ENCODE assay signal across 9 mouse cellular contexts in the genomic region with DNA sequence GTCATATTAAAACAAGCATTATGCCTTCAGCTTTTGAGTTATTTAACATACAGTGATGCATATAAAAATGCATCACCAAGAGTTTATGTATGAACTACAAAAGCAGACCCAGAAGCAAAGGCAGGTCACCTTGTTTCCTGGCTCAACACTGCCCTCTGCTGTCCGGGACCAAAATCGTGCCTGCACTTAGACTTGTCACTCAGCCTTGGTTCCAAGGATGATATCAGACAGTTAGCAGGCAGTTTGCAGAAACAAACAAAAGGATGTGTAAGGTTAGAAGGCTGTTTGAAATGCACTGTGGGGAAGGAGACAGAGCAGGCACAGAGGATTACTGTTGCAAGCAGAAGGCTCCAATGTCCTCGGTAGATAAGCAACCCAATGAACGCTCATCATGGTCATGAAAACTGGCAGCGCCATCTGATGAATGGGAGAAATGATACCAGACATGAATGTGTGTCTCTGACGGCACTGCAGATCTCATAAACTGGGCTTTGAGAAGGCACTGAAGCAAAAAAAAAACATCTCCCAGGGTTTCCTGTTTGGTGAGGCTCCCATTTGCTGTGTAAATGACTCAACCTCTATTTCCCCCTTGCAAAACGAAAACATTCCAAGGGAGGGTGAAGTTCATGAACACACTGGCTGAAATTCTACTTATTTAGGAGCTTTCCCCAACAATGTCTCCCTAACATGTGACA.
DNase-seq lines count a peak whose midpoint lies in the region; ATAC-seq and TF ChIP-seq lines count a peak whose summit lies in the region.
"Had no signal": no experiment of that assay in that cellular context is flagged by ENCODE, and none has a peak within 500 bp of the region (broad histone marks: within the 10 kb centered on the region; RNA-seq: fewer than 3 reads in every experiment).

No protein-coding gene starts in this region.

- no peaks in the 10 kb centered on the region for H3K4me1 ChIP-seq in embryonic facial prominence, embryonic 11.5 days (ENCODE audit: control insufficient read depth, insufficient read depth, low read length)
- H3K4me1 ChIP-seq in liver, embryonic 14.5 days (replicated peaks; ENCODE audit: control insufficient read depth in 2 of 2, insufficient read depth in 2 of 2, low read length in 1 of 2) = peaks cover 3 to 17% of the 10 kb centered on the region in 2 experiments; a peak in 2 of 4 replicates
- H3K4me1 ChIP-seq in neural tube, embryonic 12.5 days = no peaks in the 10 kb centered on the region

- no peak overlapping the region for H3K9ac ChIP-seq in embryonic facial prominence, embryonic 11.5 days (replicated peaks; ENCODE audit: low read length)
- no peak overlapping the region; the same call in 1 of the 2 replicates for H3K9ac ChIP-seq in liver, embryonic 14.5 days (replicated peaks)
- H3K9ac ChIP-seq in neural tube, embryonic 12.5 days = no peak overlapping the region
- H3K9ac ChIP-seq: embryonic facial prominence, embryonic 13.5 days had no signal

- H3K4me3 ChIP-seq in embryonic facial prominence, embryonic 11.5 days (ENCODE audit: low read depth, low read length) = no peak overlapping the region
- no peak overlapping the region for H3K4me3 ChIP-seq in liver, embryonic 14.5 days (ENCODE audit: insufficient read depth in 1 of 2, low read depth in 2 of 2, low read length in 2 of 2)
- no peak overlapping the region for H3K4me3 ChIP-seq in neural tube, embryonic 12.5 days
- H3K4me3 ChIP-seq: embryonic facial prominence, embryonic 13.5 days had no signal

- no peaks in the 10 kb centered on the region for H3K27me3 ChIP-seq in embryonic facial prominence, embryonic 11.5 days (ENCODE audit: control insufficient read depth, insufficient read depth, low read length)
- H3K27me3 ChIP-seq in liver, embryonic 14.5 days (ENCODE audit: control insufficient read depth, insufficient read depth, low read length) = no peaks in the 10 kb centered on the region
- H3K27me3 ChIP-seq in neural tube, embryonic 12.5 days (replicated peaks) = no peaks in the 10 kb centered on the region
- H3K27me3 ChIP-seq: embryonic facial prominence, embryonic 13.5 days had no signal

- no peak for ATAC-seq in embryonic facial prominence, embryonic 11.5 days (replicated peaks; ENCODE audit: insufficient number of reproducible peaks, low FRiP score, low TSS enrichment, low read depth)
- ATAC-seq in liver, embryonic 14.5 days (ENCODE audit: insufficient read depth) = peak; percentile 54; the same call in 1 of the 2 replicates
- ATAC-seq in neural tube, embryonic 12.5 days (ENCODE audit: low FRiP score, low read depth) = peak; percentile 56; the same call in 1 of the 2 replicates

- H3K36me3 ChIP-seq in embryonic facial prominence, embryonic 11.5 days (replicated peaks; ENCODE audit: control insufficient read depth, insufficient read depth, low read depth, low read length) = no peaks in the 10 kb centered on the region
- no peaks in the 10 kb centered on the region for H3K36me3 ChIP-seq in liver, embryonic 14.5 days (replicated peaks; ENCODE audit: control insufficient read depth, insufficient read depth, low read depth)
- no peaks in the 10 kb centered on the region for H3K36me3 ChIP-seq in neural tube, embryonic 12.5 days
- H3K36me3 ChIP-seq: embryonic facial prominence, embryonic 13.5 days had no signal

- no peak overlapping the region for H3K27ac ChIP-seq in embryonic facial prominence, embryonic 11.5 days (replicated peaks; ENCODE audit: low read depth, low read length)
- H3K27ac ChIP-seq in liver, embryonic 14.5 days = no peak overlapping the region
- no peak overlapping the region for H3K27ac ChIP-seq in neural tube, embryonic 12.5 days
- H3K27ac ChIP-seq: embryonic facial prominence, embryonic 13.5 days had no signal

- 0 out of 2 replicates have a peak, but pooled peaks have one; percentile 20 for TF ChIP-seq EP300 in liver, embryonic 14.5 days (IDR thresholded peaks at IDR 0.05; ENCODE audit: low read depth)

- DNase-seq in A20 (ENCODE audit: low read depth, low spot score) = peak; percentile 65
- DNase-seq in adrenal gland, postnatal 25 days = peak; percentile 86
- peak; percentile 87 for DNase-seq in embryonic facial prominence, embryonic 11.5 days (ENCODE audit: low spot score)
- DNase-seq in heart, adult 8-10 months (ENCODE audit: low spot score) = peak; percentile 84
- peak; percentile 64 to 84 for DNase-seq in kidney, postnatal 25 days
- DNase-seq in liver, embryonic 14.5 days (ENCODE audit: low read depth in 3 of 3, low spot score in 3 of 3) = peak; percentile 49 to 52 (median 51)
- peak; percentile 43 for DNase-seq in telencephalon, adult 2 months (ENCODE audit: low read depth, low spot score)

- peak; percentile 95 for TF ChIP-seq CTCF in liver, embryonic 14.5 days (IDR thresholded peaks at IDR 0.05; ENCODE audit: low read depth)

- 55% methylated on average over 7 of the region's 7 CpGs for WGBS in embryonic facial prominence, embryonic 11.5 days
- 17% methylated on average over 7 of the region's 7 CpGs for WGBS in liver, embryonic 14.5 days (ENCODE audit: insufficient replicate concordance)
- 50% methylated on average over 7 of the region's 7 CpGs for WGBS in neural tube, embryonic 12.5 days

- no peak overlapping the region for H3K4me2 ChIP-seq in embryonic facial prominence, embryonic 11.5 days (ENCODE audit: low read depth, low read length)
- H3K4me2 ChIP-seq in liver, embryonic 14.5 days (ENCODE audit: low read depth) = no peak overlapping the region
- no peak overlapping the region for H3K4me2 ChIP-seq in neural tube, embryonic 12.5 days (replicated peaks)
- H3K4me2 ChIP-seq: embryonic facial prominence, embryonic 13.5 days had no signal

- H3K9me3 ChIP-seq in embryonic facial prominence, embryonic 11.5 days (replicated peaks; ENCODE audit: control insufficient read depth, low read length) = no peaks in the 10 kb centered on the region
- no peaks in the 10 kb centered on the region for H3K9me3 ChIP-seq in liver, embryonic 14.5 days (ENCODE audit: control insufficient read depth, low read length)
- H3K9me3 ChIP-seq in neural tube, embryonic 12.5 days = no peaks in the 10 kb centered on the region
- H3K9me3 ChIP-seq: embryonic facial prominence, embryonic 13.5 days had no signal
